Mouse (Mus musculus): ENCODE measurements around the gene Gfod1. TPM values are rescaled to one million over a fixed set of nuclear protein-coding genes. Genes with fewer than 3 reads are reported as not detected.

Gfod1 gene
- polyA plus RNA-seq, 1 experiment from 2014 or later = 1.8 TPM

DNA sequence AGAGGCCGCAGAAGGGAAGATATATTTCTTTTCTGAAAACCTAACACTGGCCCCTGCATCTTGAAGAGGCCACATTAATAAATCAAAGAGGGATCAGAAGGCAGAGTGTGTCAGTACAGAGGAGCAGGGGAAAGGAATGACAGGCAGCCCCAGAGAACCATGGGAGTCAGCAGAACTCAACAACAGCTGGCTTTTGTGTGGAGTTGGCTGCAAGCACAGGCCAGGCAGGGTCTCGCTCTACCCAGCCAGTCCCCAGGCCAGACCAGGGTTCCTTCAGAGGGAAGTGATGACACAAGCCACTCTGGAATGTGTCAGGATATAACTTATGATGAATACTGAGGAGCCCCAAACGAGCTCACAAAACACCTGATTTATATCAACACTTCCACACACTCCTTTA is 144.5 kb downstream of the Gfod1 start:
- no peak overlapping the region for H3K4me3 ChIP-seq (ENCODE audit: low read depth, low read length)
- no peaks in the 10 kb centered on the region for H3K4me1 ChIP-seq (ENCODE audit: control insufficient read depth, insufficient read depth, low read length)
- 0 out of 2 replicates have a peak overlapping the region, but pooled peaks have one; percentile 21 for H3K27ac ChIP-seq (replicated peaks; ENCODE audit: low read depth, low read length)
- ATAC-seq (ENCODE audit: low read depth) (no peak), DNase-seq (ENCODE audit: low spot score) (no peak)
- 58% methylated on average over 3 of the region's 3 CpGs for WGBS
- H3K36me3 ChIP-seq (ENCODE audit: control insufficient read depth, insufficient read depth, low read length) = peaks cover 44% of the 10 kb centered on the region
- H3K4me2 ChIP-seq (ENCODE audit: low read depth, low read length) = no peak overlapping the region
- no peaks in the 10 kb centered on the region for H3K27me3 ChIP-seq (replicated peaks; ENCODE audit: control insufficient read depth, insufficient read depth, low read length)
- H3K9me3 ChIP-seq (ENCODE audit: control insufficient read depth, low read length) = no peaks in the 10 kb centered on the region
- no peak overlapping the region for H3K9ac ChIP-seq (ENCODE audit: low read depth, low read length)

DNA sequence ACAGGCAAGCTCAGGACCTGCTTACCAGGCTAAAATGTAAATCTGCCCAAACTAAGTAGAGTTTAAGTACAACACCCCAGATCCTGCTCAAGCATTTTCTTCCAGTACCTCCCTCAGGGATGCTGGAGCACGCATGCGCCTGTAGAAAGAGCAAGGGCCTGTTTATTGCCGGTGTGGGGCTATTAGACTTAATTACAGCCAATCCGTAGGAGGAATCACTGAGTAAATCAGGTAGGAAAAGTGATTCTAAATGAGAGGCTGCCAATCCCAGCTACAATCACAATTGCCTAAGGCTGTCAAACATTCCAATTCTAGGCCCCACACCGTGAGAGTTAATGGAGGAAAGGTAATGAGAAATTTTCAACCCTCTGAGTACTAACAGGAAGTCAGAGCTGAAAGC is 145.7 kb downstream of the Gfod1 start:
- Histone ChIP-seq H3K9me3 (ENCODE audit: control insufficient read depth, low read length) (no peaks in the 10 kb centered on the region), H3K36me3 (ENCODE audit: control insufficient read depth, insufficient read depth, low read length) (peaks cover 43% of the 10 kb centered on the region), H3K27ac (replicated peaks; ENCODE audit: low read depth, low read length) (no peak overlapping the region), H3K27me3 (replicated peaks; ENCODE audit: control insufficient read depth, insufficient read depth, low read length) (no peaks in the 10 kb centered on the region), H3K4me1 (ENCODE audit: control insufficient read depth, insufficient read depth, low read length) (no peaks in the 10 kb centered on the region), H3K9ac (ENCODE audit: low read depth, low read length) (no peak overlapping the region), H3K4me2 (ENCODE audit: low read depth, low read length) (no peak overlapping the region), H3K4me3 (ENCODE audit: low read depth, low read length) (no peak overlapping the region)
- DNase-seq (ENCODE audit: low spot score) (no peak), ATAC-seq (ENCODE audit: low read depth) (no peak)
- WGBS = 53% methylated on average over 5 of the region's 5 CpGs

DNA sequence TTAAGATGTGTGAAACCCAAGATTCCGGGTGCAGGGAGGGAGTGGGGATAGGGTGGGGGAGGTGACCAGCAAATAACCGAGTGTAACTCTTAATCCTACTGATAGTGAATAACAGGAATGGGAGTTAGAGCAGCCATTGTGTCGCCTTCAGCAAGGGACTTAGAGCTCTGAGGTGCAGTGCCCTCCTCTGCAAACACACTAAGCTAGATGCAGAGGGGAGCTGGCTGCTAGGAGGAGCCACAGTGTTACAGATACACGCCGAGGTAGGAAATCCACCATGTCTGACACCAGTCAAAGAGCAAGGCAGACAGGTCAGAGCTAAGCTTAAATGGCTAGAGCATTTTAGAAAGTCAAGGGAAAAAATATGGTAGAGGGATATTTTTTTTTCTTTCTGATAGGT is 146.6 kb downstream of the Gfod1 start:
- no peaks in the 10 kb centered on the region for H3K4me1 ChIP-seq (ENCODE audit: control insufficient read depth, insufficient read depth, low read length)
- H3K27ac ChIP-seq (replicated peaks; ENCODE audit: low read depth, low read length) = no peak overlapping the region
- ATAC-seq (ENCODE audit: low read depth) = peak; percentile 53; the same call in 1 of the 2 replicates
- H3K4me3 ChIP-seq (ENCODE audit: low read depth, low read length) = no peak overlapping the region
- H3K27me3 ChIP-seq (replicated peaks; ENCODE audit: control insufficient read depth, insufficient read depth, low read length) = no peaks in the 10 kb centered on the region
- peaks cover 51% of the 10 kb centered on the region for H3K36me3 ChIP-seq (ENCODE audit: control insufficient read depth, insufficient read depth, low read length)
- H3K9ac ChIP-seq (ENCODE audit: low read depth, low read length) = no peak overlapping the region
- H3K4me2 ChIP-seq (ENCODE audit: low read depth, low read length) = no peak overlapping the region
- no peaks in the 10 kb centered on the region for H3K9me3 ChIP-seq (ENCODE audit: control insufficient read depth, low read length)
- 53% methylated on average over 5 of the region's 5 CpGs for WGBS
- no peak for DNase-seq (ENCODE audit: low spot score)

DNA sequence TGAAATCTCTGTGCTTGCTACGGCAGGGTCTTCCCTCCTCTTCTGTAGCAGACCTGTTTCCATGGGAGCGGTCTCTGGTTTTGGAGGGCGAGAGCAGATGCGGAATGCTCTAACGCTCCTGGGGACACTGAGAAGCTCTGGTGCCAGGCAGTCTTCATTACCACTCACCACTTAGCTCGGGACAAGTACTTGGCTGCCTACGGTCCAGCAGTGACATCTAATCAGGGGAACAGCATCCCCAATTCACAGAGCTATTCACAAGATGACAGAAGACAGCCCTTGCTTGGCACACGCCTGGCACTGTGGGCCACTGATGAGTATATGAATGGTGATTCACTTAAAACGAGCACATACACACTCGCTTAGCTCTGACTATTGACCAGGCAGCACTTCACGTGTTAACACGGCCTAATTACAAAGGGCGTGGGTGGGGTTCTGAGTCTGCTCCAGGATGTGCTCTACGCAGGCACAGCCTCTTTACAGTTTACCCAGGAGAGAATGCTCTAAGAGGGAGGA is 151.9 kb downstream of the Gfod1 start:
- 89% methylated on average over 14 of the region's 14 CpGs for WGBS
- H3K4me2 ChIP-seq (ENCODE audit: low read depth, low read length) = no peak overlapping the region
- no peaks in the 10 kb centered on the region for H3K27me3 ChIP-seq (replicated peaks; ENCODE audit: control insufficient read depth, insufficient read depth, low read length)
- DNase-seq (ENCODE audit: low spot score) = no peak
- H3K9me3 ChIP-seq (ENCODE audit: control insufficient read depth, low read length) = no peaks in the 10 kb centered on the region
- H3K9ac ChIP-seq (ENCODE audit: low read depth, low read length) = no peak overlapping the region
- H3K36me3 ChIP-seq (ENCODE audit: control insufficient read depth, insufficient read depth, low read length) = peaks cover 40% of the 10 kb centered on the region
- ATAC-seq (ENCODE audit: low read depth) = no peak
- no peak overlapping the region for H3K4me3 ChIP-seq (ENCODE audit: low read depth, low read length)
- H3K27ac ChIP-seq (replicated peaks; ENCODE audit: low read depth, low read length) = no peak overlapping the region
- no peaks in the 10 kb centered on the region for H3K4me1 ChIP-seq (ENCODE audit: control insufficient read depth, insufficient read depth, low read length)

DNA sequence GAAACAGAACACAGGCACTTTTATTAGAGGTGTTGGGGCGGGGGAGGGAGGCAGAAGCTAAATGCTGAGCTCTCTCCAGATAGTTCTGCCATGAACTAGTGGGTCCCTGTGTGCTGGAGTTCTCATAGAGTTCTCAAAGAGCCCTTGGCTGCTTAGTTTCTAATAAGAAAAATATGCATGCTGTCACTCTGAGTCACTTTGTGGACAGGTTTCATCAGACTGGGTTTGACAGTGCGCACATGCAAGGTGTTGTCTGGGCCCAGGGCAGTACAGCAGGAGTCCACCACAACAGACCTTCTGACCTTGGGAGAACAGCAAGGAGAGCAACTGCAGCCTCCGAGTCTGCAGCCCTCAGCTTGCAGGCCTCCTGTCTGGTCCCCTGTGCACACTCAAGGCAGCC is 154.3 kb downstream of the Gfod1 start:
- no peak for DNase-seq (ENCODE audit: low spot score)
- Histone ChIP-seq H3K36me3 (ENCODE audit: control insufficient read depth, insufficient read depth, low read length) (peaks cover 35% of the 10 kb centered on the region), H3K27me3 (replicated peaks; ENCODE audit: control insufficient read depth, insufficient read depth, low read length) (no peaks in the 10 kb centered on the region), H3K4me2 (ENCODE audit: low read depth, low read length) (no peak overlapping the region), H3K27ac (replicated peaks; ENCODE audit: low read depth, low read length) (no peak overlapping the region), H3K4me3 (ENCODE audit: low read depth, low read length) (no peak overlapping the region), H3K9me3 (ENCODE audit: control insufficient read depth, low read length) (no peaks in the 10 kb centered on the region), H3K9ac (ENCODE audit: low read depth, low read length) (no peak overlapping the region), H3K4me1 (ENCODE audit: control insufficient read depth, insufficient read depth, low read length) (no peaks in the 10 kb centered on the region)
- WGBS = 49% methylated on average over 3 of the region's 3 CpGs
- ATAC-seq (ENCODE audit: low read depth) = no peak

DNA sequence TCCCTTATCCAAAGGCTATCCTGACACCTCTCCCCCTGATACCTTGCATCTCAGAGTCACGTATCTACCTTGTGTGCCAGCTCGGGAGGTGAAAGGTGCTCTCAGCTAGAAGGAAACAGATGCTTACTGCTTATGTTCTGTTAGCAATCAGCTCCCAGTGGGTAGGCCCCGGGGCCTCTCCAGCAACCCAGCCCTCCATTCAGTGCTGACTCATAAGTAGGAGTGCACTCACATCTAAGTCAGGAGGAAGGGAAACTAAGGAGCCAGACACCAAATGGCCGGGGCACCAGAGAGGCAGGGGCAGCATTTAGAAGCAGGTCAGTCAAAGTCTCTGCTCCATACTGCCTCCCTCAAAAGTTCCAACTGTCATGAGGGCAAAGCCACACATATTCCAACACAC is 155.3 kb downstream of the Gfod1 start:
- DNase-seq (ENCODE audit: low spot score) = no peak
- Histone ChIP-seq H3K9ac (ENCODE audit: low read depth, low read length) (no peak overlapping the region), H3K4me3 (ENCODE audit: low read depth, low read length) (no peak overlapping the region), H3K4me1 (ENCODE audit: control insufficient read depth, insufficient read depth, low read length) (no peaks in the 10 kb centered on the region), H3K9me3 (ENCODE audit: control insufficient read depth, low read length) (no peaks in the 10 kb centered on the region), H3K4me2 (ENCODE audit: low read depth, low read length) (no peak overlapping the region), H3K27me3 (replicated peaks; ENCODE audit: control insufficient read depth, insufficient read depth, low read length) (no peaks in the 10 kb centered on the region), H3K36me3 (ENCODE audit: control insufficient read depth, insufficient read depth, low read length) (peaks cover 26% of the 10 kb centered on the region), H3K27ac (replicated peaks; ENCODE audit: low read depth, low read length) (no peak overlapping the region)
- 53% methylated on average over 4 of the region's 4 CpGs for WGBS
- no peak for ATAC-seq (ENCODE audit: low read depth)

DNA sequence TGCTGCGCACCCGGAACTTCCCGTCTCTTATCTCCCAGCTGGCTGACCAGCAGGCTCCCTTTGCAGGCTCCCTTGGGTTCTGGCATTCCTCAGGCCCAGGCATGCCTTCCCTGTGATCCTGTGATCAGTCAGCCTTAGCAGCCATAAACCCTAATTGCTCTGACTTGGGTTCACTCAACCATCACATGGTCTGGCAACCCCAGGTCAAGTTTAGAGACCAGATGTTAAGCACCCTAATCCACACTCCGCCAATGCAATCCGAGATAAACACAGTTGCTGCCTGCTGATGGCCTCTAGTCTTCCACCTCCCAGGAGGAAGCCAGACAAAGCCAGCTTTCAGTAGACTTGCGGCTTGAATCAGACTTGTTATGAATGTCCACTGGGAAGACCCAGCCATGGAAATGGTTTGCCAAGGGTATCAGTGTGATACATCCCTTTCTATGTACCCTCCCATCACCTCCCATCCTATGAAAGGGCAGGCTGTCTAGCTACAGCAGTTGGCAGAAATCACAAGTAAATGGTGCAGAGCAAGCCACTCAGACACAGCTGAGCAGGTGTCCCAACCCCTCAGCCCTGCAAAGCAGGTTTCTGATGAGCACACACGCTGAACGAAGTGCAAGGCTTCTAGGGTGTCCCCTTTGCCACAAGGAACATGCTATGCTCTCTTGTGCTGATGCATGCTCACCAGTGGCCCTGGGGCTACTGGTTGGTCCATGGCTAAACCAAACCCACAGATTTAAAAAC is 157.3 kb downstream of the Gfod1 start:
- ATAC-seq (ENCODE audit: low read depth) = no peak
- H3K36me3 ChIP-seq (ENCODE audit: control insufficient read depth, insufficient read depth, low read length) = peaks cover 10% of the 10 kb centered on the region
- DNase-seq (ENCODE audit: low spot score) = no peak
- no peaks in the 10 kb centered on the region for H3K4me1 ChIP-seq (ENCODE audit: control insufficient read depth, insufficient read depth, low read length)
- no peak overlapping the region for H3K4me3 ChIP-seq (ENCODE audit: low read depth, low read length)
- no peak overlapping the region for H3K4me2 ChIP-seq (ENCODE audit: low read depth, low read length)
- no peaks in the 10 kb centered on the region for H3K27me3 ChIP-seq (replicated peaks; ENCODE audit: control insufficient read depth, insufficient read depth, low read length)
- WGBS = 52% methylated on average over 8 of the region's 8 CpGs
- H3K27ac ChIP-seq (replicated peaks; ENCODE audit: low read depth, low read length) = no peak overlapping the region
- no peaks in the 10 kb centered on the region for H3K9me3 ChIP-seq (ENCODE audit: control insufficient read depth, low read length)
- no peak overlapping the region for H3K9ac ChIP-seq (ENCODE audit: low read depth, low read length)
